Mouse (Mus musculus) myocyte (in vitro differentiated cells): ENCODE measurements around the gene Pitpnm3. TPM values are rescaled to one million over a fixed set of nuclear protein-coding genes. Genes with fewer than 3 reads are reported as not detected.
A peak's percentile ranks its signal among the peaks of the same experiment; 100 is the strongest.

Source experiments
- H3K27me3 ChIP-seq: one replicate; pipeline ENCODE4 v1.6.1; 2011; ENCODE audit not compliant: control insufficient read depth, insufficient read depth, insufficient read length
- H3K36me3 ChIP-seq: one replicate; pipeline ENCODE4 v1.6.1; 2011; ENCODE audit not compliant: control insufficient read depth, insufficient read depth
- H3K4me2 ChIP-seq: one replicate; pipeline ENCODE4 v1.6.1; 2011; ENCODE audit warnings: low read depth, control low read depth
- H3K4me3 ChIP-seq: one replicate; pipeline ENCODE4 v1.5.1; 2011; ENCODE audit warnings: mild to moderate bottlenecking, control low read depth, moderate library complexity
- H3K79me2 ChIP-seq: one replicate; pipeline ENCODE4 v1.6.1; 2011; ENCODE audit not compliant: control insufficient read depth, insufficient read depth
- H3ac ChIP-seq: one replicate; pipeline ENCODE4 v1.6.1; 2011; ENCODE audit not compliant: control insufficient read depth, insufficient read length
- CEBPB ChIP-seq: IDR thresholded peaks from 2 replicates; pipeline ENCODE4 v1.6.1; 2011; ENCODE audit warnings: mild to moderate bottlenecking, moderate library complexity; ENCODE audit not compliant: poor library complexity, insufficient read depth, severe bottlenecking
- E2F4 ChIP-seq: IDR thresholded peaks from one replicate; pipeline ENCODE4 v1.6.1; 2011; ENCODE audit warnings: mild to moderate bottlenecking, control low read depth, moderate library complexity; ENCODE audit not compliant: insufficient read depth
- MAX ChIP-seq: IDR thresholded peaks from one replicate; pipeline ENCODE4 v1.6.1; 2011; ENCODE audit warnings: low read depth, mild to moderate bottlenecking, control low read depth
- MYOD1 ChIP-seq, 3 experiments: IDR thresholded peaks; one replicate each; pipeline ENCODE4 v1.6.1; 2011; ENCODE audit warnings: control low read depth in 2 of 3, low read depth in 2 of 3, mild to moderate bottlenecking in 2 of 3, moderate library complexity in 1 of 3; ENCODE audit not compliant: insufficient read length in 2 of 3, control insufficient read depth in 1 of 3
- MYOG ChIP-seq, 3 experiments: IDR thresholded peaks; one replicate each; pipeline ENCODE4 v1.6.1; 2011; ENCODE audit warnings: control low read depth in 2 of 3, low read depth in 2 of 3, mild to moderate bottlenecking in 2 of 3; ENCODE audit not compliant: insufficient read length in 2 of 3, control insufficient read depth in 1 of 3, insufficient read depth in 1 of 3
- POLR2A ChIP-seq: IDR thresholded peaks from one replicate; pipeline ENCODE4 v1.6.1; 2011; ENCODE audit warnings: low read depth, mild to moderate bottlenecking, control low read depth, moderate library complexity; ENCODE audit not compliant: insufficient read length
- POLR2AphosphoS2 ChIP-seq: IDR thresholded peaks from one replicate; pipeline ENCODE4 v1.6.1; 2011; ENCODE audit warnings: low read depth, control low read depth; ENCODE audit not compliant: insufficient read length
- REST ChIP-seq: IDR thresholded peaks from one replicate; pipeline ENCODE4 v1.6.1; 2011; ENCODE audit warnings: mild to moderate bottlenecking, control low read depth, moderate library complexity; ENCODE audit not compliant: insufficient read depth, insufficient read length
- SRF ChIP-seq: IDR thresholded peaks from one replicate; pipeline ENCODE4 v1.6.1; 2011; ENCODE audit warnings: low read depth; ENCODE audit not compliant: control insufficient read depth, insufficient read length
- TCF12 ChIP-seq: IDR thresholded peaks from one replicate; pipeline ENCODE4 v1.6.1; 2011; ENCODE audit warnings: mild to moderate bottlenecking, control low read depth; ENCODE audit not compliant: poor library complexity, insufficient read depth, severe bottlenecking
- TCF3 ChIP-seq: IDR thresholded peaks from one replicate; pipeline ENCODE4 v1.6.1; 2011; ENCODE audit warnings: low read depth, control low read depth; ENCODE audit not compliant: insufficient read length
- USF1 ChIP-seq: IDR thresholded peaks from one replicate; pipeline ENCODE4 v1.6.1; 2011; ENCODE audit warnings: low read depth, mild to moderate bottlenecking, control low read depth, moderate library complexity
- polyA plus RNA-seq: library from polyadenylated mRNA; unstranded; fragments of >200 nt; fragmentation: generic; extraction: Trizol; gene quantifications from one replicate; pipeline ENCODE4 v1.2.1, GENCODE M21; 2012; ENCODE audit warnings: missing spikeins

The Pitpnm3 gene
- polyA plus RNA-seq, 1 experiment = 0.04 TPM

GRCm38 (mm10) chr11:72078056-72078455 lies 57.5 kb downstream of the Pitpnm3 start:
- Histone ChIP-seq H3K27me3 (no peaks in the 10 kb centered on the region), H3K4me3 (no peak overlapping the region), H3K4me2 (no peak overlapping the region), H3ac (no peak overlapping the region), H3K79me2 (no peaks in the 10 kb centered on the region), H3K36me3 (no peaks in the 10 kb centered on the region)
- TF ChIP-seq MYOD1 (IDR thresholded peaks at IDR 0.05; ENCODE audit: control insufficient read depth in 1 of 3, insufficient read length in 2 of 3, low read depth in 2 of 3) = no peak
- no peak for TF ChIP-seq MYOG (IDR thresholded peaks at IDR 0.05; ENCODE audit: control insufficient read depth in 1 of 3, insufficient read depth in 1 of 3, insufficient read length in 2 of 3, low read depth in 2 of 3)
- TF ChIP-seq SRF = no peak
- TF ChIP-seq TCF3 = no peak
- no peak for TF ChIP-seq POLR2AphosphoS2
- no peak for TF ChIP-seq E2F4
- TF ChIP-seq CEBPB = no peak
- no peak for TF ChIP-seq MAX
- TF ChIP-seq TCF12 = no peak
- no peak for TF ChIP-seq POLR2A
- TF ChIP-seq USF1 = no peak

GRCm38 (mm10) chr11:72074230-72074629 lies 61.3 kb downstream of the Pitpnm3 start:
- H3ac ChIP-seq = no peak overlapping the region
- no peak for TF ChIP-seq TCF12
- no peak for TF ChIP-seq MYOG (IDR thresholded peaks at IDR 0.05; ENCODE audit: control insufficient read depth in 1 of 3, insufficient read depth in 1 of 3, insufficient read length in 2 of 3, low read depth in 2 of 3)
- TF ChIP-seq E2F4 = no peak
- TF ChIP-seq TCF3 = no peak
- TF ChIP-seq POLR2AphosphoS2 = no peak
- TF ChIP-seq SRF = no peak
- TF ChIP-seq MYOD1 (IDR thresholded peaks at IDR 0.05; ENCODE audit: control insufficient read depth in 1 of 3, insufficient read length in 2 of 3, low read depth in 2 of 3) = no peak
- TF ChIP-seq REST = no peak
- no peak overlapping the region for H3K4me3 ChIP-seq
- H3K27me3 ChIP-seq = no peaks in the 10 kb centered on the region
- no peaks in the 10 kb centered on the region for H3K79me2 ChIP-seq
- no peak overlapping the region for H3K4me2 ChIP-seq
- no peaks in the 10 kb centered on the region for H3K36me3 ChIP-seq

- H3K4me3 ChIP-seq = no peak overlapping the region
- no peaks in the 10 kb centered on the region for H3K79me2 ChIP-seq
- no peak overlapping the region for H3K4me2 ChIP-seq
- H3K27me3 ChIP-seq = no peaks in the 10 kb centered on the region
- no peak overlapping the region for H3ac ChIP-seq
- H3K36me3 ChIP-seq = no peaks in the 10 kb centered on the region
- TF ChIP-seq SRF (no peak), MYOD1 (IDR thresholded peaks at IDR 0.05; ENCODE audit: control insufficient read depth in 1 of 3, insufficient read length in 2 of 3, low read depth in 2 of 3) (peak in 1 of 3 experiments; percentile 28)
Observed at GRCm38 (mm10) chr11:72072331-72072905, 63.2 kb downstream of the Pitpnm3 start.

GRCm38 (mm10) chr11:72070733-72071132 lies 64.8 kb downstream of the Pitpnm3 start:
- no peaks in the 10 kb centered on the region for H3K27me3 ChIP-seq
- H3K79me2 ChIP-seq = no peaks in the 10 kb centered on the region
- H3K4me3 ChIP-seq = no peak overlapping the region
- TF ChIP-seq USF1 (no peak), REST (no peak), CEBPB (no peak), TCF3 (no peak), POLR2A (no peak)
- no peak overlapping the region for H3ac ChIP-seq
- no peaks in the 10 kb centered on the region for H3K36me3 ChIP-seq
- H3K4me2 ChIP-seq = no peak overlapping the region

- H3K4me2 ChIP-seq = no peak overlapping the region
- no peaks in the 10 kb centered on the region for H3K36me3 ChIP-seq
- H3K79me2 ChIP-seq = no peaks in the 10 kb centered on the region
- H3ac ChIP-seq = no peak overlapping the region
- no peaks in the 10 kb centered on the region for H3K27me3 ChIP-seq
- H3K4me3 ChIP-seq = no peak overlapping the region
- TF ChIP-seq TCF12 (no peak), MYOG (IDR thresholded peaks at IDR 0.05; ENCODE audit: control insufficient read depth in 1 of 3, insufficient read depth in 1 of 3, insufficient read length in 2 of 3, low read depth in 2 of 3) (no peak), POLR2A (no peak)
Observed at GRCm38 (mm10) chr11:72068026-72068425, 67.6 kb downstream of the Pitpnm3 start.

- H3K79me2 ChIP-seq = no peaks in the 10 kb centered on the region
- H3K4me2 ChIP-seq = no peak overlapping the region
- H3K4me3 ChIP-seq = no peak overlapping the region
- no peak overlapping the region for H3ac ChIP-seq
- no peak for TF ChIP-seq SRF
- no peak for TF ChIP-seq CEBPB
- TF ChIP-seq USF1 = no peak
- TF ChIP-seq MYOG (IDR thresholded peaks at IDR 0.05; ENCODE audit: control insufficient read depth in 1 of 3, insufficient read depth in 1 of 3, insufficient read length in 2 of 3, low read depth in 2 of 3) = no peak
- no peak for TF ChIP-seq MAX
- TF ChIP-seq POLR2AphosphoS2 = no peak
- TF ChIP-seq REST = no peak
- TF ChIP-seq POLR2A = no peak
- no peak for TF ChIP-seq TCF12
- no peak for TF ChIP-seq E2F4
- TF ChIP-seq TCF3 = no peak
- TF ChIP-seq MYOD1 (IDR thresholded peaks at IDR 0.05; ENCODE audit: control insufficient read depth in 1 of 3, insufficient read length in 2 of 3, low read depth in 2 of 3) = no peak
- H3K36me3 ChIP-seq = no peaks in the 10 kb centered on the region
- H3K27me3 ChIP-seq = no peaks in the 10 kb centered on the region
Observed at GRCm38 (mm10) chr11:72067326-72067725, 68.3 kb downstream of the Pitpnm3 start.
